Mouse (Mus musculus): ENCODE data around the gene Tmem88. TPM values are rescaled to one million over a fixed set of nuclear protein-coding genes. Genes with fewer than 3 reads are reported as not detected.
A peak's percentile ranks its signal among the peaks of the same experiment; 100 is the strongest.

Tmem88 gene
- polyA plus RNA-seq, 1 experiment, result 4.1 TPM

DNA sequence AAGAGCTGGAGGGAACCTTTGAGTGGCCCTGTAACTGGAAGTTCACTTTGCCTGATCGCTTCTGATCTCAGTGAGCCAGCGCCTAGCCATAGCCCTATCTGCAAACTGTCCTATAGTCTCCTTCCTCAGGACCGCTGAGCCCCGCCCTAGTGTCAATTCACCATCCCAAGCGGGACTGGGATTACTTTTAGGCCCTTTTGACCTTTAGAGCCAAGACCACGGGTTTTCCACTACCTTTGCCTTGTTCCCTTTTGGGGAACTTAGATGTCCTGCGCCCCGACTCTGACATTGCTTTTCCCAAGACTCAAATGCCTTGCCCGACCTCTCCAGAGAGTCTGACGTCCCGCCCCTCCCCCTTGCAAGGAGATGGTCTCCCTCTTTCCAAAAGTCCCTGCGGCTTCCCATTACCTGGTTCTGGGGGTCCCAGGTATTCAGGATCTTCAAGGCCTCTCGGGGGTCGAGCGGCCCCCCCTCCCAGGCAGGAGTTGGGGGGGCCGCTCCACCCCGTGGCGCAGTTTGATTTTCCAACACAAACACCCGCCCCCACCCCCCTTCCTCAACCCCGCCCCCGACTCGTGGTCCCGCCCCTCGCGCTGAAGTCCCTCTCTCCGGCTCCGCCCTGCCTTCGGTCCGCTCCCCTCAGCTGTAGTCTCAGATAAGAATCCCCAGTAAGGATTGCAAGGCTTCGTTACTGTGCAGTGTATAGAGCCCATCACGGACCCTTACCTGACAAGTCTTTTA is 21.9 kb upstream of the Tmem88 start:
- Histone ChIP-seq H3K4me3 (ENCODE audit: insufficient read depth, low read depth, low read length) (peak overlapping the region; percentile 73), H3K27ac (replicated peaks; ENCODE audit: low read depth, low read length) (peak overlapping the region; percentile 66), H3K4me1 (ENCODE audit: control insufficient read depth, insufficient read depth, insufficient read length, low read length) (peaks cover 2% of the 10 kb centered on the region)

DNA sequence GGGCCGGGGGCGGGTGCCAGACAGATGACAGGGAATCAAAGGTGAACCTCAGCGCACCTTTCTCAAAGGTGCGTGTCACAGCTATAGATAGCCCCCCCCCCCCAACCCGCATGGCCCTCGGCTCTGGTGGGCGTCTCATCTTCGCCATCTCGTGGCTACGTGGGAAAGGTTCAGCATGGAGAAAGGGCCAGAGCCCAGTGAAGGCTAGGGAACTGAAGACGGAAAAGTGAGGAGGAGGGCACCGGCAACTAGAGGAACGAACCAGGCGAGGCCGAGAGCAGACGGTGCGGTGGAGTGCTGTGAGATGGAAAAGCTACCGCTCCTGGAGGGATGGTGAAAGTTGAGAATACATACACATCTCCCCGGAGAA is 21.4 kb upstream of the Tmem88 start:
- Histone ChIP-seq H3K4me1 (ENCODE audit: control insufficient read depth, insufficient read depth, insufficient read length, low read length) (peaks cover 2% of the 10 kb centered on the region), H3K27ac (replicated peaks; ENCODE audit: low read depth, low read length) (peak overlapping the region; percentile 66)

DNA sequence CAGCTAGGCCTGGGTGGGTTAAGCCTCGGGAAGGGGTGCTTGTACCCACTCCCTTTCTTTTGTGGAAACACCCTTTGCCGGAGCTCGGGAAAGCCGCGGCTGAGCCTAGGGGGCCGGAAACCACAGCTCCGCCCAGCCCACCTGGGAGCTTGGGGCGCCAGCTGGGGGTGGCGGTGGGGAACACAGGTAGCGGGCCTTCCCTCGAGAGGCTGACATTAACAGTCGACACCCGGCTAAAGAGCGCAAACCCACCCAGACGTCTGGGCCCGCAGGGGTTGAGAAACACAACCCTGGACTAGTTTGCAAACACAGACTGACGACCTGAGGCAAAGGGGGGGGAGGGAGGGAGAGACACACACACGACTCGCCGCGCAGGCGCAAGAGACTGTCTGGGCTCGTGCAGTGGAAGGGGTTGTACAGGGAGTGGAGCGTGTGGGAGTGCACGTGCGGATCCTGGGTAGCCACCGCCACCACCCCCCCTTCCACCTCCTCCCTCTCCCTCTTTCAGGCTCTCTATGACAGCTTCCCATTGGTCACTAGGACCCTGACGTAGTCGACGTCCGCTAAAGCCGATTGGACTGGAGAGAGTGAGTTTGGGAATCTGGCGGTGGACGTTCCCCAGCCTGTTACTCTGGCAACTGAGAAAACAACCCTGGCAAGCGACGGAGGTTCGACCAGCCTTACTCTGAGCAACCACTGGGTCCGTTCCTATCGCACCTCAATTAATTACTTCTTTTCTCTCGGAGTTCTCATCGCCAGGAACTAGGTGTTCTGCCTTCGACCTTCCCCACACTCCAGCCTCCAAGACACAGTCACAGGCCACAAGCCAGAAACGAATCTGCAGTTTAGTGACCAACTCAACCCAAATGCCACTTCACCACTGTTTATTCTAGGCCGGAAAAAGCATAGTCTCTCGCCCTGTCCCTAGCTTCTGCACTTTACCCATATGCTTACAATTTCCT is 20.7 kb upstream of the Tmem88 start:
- H3K27ac ChIP-seq (replicated peaks; ENCODE audit: low read depth, low read length), result peak overlapping the region; percentile 98
- peak overlapping the region; percentile 73 for H3K4me3 ChIP-seq (ENCODE audit: insufficient read depth, low read depth, low read length)
- H3K4me1 ChIP-seq (ENCODE audit: control insufficient read depth, insufficient read depth, insufficient read length, low read length), result peaks cover 7% of the 10 kb centered on the region

More for the DNA sequence above, 21.4 kb upstream of the Tmem88 start:
- H3K4me3 ChIP-seq (ENCODE audit: insufficient read depth, low read depth, low read length), result peak overlapping the region; percentile 73

DNA sequence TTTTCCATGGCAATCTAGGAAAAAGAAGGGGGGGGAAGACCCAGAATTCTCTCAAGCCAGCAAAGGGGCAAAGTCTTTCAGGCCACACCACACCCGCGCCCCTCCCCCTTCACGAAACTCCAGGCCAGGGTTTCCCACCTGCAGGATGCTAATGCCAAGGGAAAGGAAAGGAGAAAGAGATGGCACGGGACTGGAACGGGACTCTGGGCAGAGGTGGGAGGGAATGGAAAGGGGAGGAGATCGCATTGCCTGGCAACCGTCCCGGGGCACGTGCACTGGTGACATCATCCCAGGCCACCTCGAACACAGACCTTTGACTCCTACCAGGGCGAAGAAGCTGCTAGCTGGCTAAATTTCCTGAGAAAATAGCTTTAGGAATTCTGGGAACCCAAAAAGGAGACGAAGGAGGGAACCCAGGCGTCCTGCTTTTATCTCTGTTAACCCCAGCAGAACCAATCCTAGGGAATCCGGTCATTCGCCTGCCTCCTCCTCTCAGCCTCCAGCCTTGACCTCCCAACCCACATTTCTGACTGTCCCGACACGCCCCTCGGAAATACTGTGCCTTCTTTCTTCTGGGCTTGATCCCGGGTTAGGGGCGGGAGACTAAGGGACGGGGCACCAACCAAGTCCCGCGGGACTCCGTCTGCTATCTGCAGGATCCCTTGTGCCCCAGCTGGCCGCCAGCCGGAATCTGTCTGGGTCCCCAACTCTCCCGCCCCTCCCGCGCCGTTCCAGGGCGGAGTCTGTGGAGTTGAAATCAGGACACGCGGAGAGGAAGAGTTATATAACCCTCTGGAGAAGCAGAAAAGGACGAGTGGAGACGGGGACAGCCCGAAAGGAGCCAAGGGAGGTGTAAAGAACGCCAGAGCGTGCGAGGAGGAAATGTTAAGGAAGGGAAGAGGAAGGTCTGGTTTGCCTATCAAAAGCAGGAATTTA is 19.7 kb upstream of the Tmem88 start:
- Histone ChIP-seq H3K4me3 (ENCODE audit: insufficient read depth, low read depth, low read length) (peak overlapping the region; percentile 66), H3K27ac (replicated peaks; ENCODE audit: low read depth, low read length) (peak overlapping the region; percentile 98), H3K4me1 (ENCODE audit: control insufficient read depth, insufficient read depth, insufficient read length, low read length) (peaks cover 13% of the 10 kb centered on the region)

DNA sequence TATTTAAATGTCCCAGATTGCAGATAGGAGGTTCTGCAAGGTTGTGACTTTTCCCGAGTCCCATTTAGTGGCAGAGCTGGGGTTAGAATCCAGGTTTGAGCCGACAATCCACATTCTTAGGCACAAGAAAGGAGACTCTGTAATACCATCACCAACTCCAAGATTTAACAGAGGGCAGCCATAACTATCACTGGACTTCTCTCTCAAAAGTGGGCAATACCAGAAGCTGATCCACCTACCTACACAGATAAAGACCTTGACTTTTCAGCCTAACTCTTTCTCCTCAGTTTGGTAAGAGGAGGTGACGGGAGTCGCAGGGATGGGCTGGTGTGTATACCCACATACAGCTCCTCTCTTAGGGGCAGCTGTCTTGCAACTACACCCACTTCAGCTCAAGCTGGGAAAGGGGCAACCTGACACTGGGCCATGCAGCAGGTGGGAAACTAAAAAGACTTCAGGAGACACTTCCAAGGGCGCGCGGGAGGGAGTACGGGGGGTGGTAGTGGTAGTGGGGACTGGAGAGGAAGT is 19.0 kb upstream of the Tmem88 start:
- H3K27ac ChIP-seq (replicated peaks; ENCODE audit: low read depth, low read length), result peak overlapping the region; percentile 98
- peak overlapping the region; percentile 66 for H3K4me3 ChIP-seq (ENCODE audit: insufficient read depth, low read depth, low read length)
- peaks cover 13% of the 10 kb centered on the region for H3K4me1 ChIP-seq (ENCODE audit: control insufficient read depth, insufficient read depth, insufficient read length, low read length)

DNA sequence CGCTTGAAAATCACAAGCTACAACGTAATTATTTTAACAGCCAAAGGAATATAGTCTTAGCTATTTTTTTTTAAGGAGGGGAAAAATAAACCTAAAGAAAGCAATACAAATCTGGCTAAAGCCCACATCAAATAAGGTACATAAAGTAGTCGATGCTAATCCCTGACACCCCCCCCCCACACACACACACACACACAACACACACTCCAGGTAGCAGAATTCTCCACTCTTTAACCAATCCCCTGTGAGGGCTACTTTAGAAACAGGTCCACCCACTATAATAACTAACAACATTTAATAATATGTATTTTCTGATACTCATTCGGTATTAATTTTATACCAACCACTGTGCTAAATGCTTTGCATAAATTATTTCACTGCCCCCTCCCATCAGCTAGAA is 18.5 kb upstream of the Tmem88 start:
- Histone ChIP-seq H3K4me3 (ENCODE audit: insufficient read depth, low read depth, low read length) (peak overlapping the region; percentile 66; the same call in 1 of the 2 replicates), H3K4me1 (ENCODE audit: control insufficient read depth, insufficient read depth, insufficient read length, low read length) (peaks cover 15% of the 10 kb centered on the region), H3K27ac (replicated peaks; ENCODE audit: low read depth, low read length) (peak overlapping the region; percentile 98)

DNA sequence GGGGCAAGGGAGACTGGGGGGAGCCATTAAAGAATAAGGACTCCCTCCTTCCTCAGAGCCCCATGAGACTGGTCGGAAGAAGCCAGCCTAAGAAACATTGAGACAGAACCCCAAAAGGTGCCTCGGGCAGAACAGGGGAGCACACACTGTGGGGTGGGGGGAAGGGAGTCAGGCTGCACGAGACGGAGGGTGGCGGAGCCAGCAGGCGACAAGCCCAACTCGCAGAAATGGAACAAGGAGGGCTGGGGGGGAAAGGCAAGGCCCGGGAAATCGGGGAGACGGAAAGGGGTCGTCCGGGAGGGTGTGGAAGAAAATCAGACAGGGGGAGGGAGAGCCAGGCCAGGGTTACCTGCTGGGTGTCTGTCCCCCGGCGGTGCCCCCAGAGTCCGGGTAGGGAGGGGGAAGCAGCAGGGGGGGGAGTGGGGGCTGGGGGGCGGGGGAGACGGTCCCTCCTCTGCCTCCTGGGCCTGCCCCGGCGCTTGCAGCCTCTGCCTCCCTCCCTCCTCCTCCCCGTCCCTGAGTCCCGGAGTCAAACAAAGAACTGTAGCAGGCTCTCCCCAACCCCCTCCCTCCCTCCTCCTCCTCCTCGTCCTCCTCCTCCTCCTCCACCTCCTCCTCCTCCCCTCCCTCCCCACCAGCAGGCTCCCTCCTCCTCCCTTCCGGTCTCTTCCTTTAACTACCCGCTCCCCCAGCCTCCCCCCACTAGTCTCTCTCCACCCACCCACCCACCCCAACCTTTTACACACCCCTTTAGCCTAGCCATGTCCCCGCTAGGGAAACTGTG is 17.8 kb upstream of the Tmem88 start:
- H3K4me1 ChIP-seq (ENCODE audit: control insufficient read depth, insufficient read depth, insufficient read length, low read length), result peaks cover 15% of the 10 kb centered on the region
- peak overlapping the region; percentile 90 for H3K27ac ChIP-seq (replicated peaks; ENCODE audit: low read depth, low read length)
- peak overlapping the region; percentile 68 for H3K4me3 ChIP-seq (ENCODE audit: insufficient read depth, low read depth, low read length)

DNA sequence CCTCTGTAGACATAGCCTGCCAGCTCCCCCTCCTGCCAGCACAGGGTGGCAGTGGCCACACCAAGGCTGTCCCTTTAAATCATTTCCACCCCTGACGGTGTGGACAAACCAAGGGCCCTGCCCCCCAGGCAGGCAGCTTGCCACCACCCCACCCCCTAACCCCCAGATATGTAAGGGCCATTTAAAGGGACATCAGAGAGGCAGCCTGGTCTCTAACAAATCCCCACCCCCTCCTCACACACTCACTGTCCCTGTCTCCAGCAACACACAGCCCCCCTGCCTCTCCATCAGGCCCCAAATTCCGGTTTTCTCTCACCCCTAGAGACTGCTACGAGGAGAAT is 17.3 kb upstream of the Tmem88 start:
- Histone ChIP-seq H3K4me1 (ENCODE audit: control insufficient read depth, insufficient read depth, insufficient read length, low read length) (peaks cover 15% of the 10 kb centered on the region), H3K4me3 (ENCODE audit: insufficient read depth, low read depth, low read length) (peak overlapping the region; percentile 68), H3K27ac (replicated peaks; ENCODE audit: low read depth, low read length) (peak overlapping the region; percentile 90)

DNA sequence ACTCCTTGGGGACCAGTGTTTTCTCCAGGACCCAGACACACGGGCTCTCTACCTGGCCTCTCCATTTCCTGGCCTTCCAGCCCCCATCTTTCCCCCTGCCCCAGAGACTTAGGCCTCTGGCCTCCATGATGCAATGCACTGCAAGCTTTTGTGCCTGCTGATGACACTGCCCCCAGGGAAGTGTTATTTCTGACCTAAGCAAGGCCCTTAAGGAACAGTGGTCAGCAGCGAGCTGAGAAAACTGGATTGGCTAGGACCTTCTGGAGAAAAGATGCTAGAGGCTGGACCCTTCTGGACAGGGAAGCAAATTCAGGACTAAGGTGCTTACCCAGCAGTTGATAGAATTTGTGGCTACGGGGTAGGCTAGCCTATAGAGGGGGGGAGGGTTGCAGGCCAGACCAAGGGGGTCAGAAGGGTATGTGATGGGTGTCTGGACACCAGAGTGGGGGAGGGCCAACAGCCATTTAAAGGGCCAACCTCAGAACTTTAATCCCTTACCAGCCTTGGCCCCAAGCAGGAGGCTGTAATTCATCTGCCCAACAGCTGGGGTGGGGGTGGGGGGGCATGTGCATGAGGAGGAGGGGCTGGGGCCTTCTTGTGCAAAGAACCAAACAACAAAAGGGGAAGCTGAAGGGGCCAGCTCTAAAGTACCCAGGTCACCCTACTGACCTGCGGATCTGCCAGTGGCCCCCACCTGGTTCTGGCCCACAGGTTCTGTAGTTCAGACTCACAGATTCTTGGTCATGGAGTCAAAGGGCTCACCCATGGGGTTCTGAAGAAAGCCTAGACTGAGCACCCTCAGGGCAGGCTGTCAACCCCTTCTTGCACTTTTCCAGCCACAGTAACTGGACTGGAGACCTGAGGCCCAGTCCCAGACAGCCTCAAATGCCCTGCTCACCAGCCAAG is 16.6 kb upstream of the Tmem88 start:
- H3K4me3 ChIP-seq (ENCODE audit: insufficient read depth, low read depth, low read length), result peak overlapping the region; percentile 68
- H3K4me1 ChIP-seq (ENCODE audit: control insufficient read depth, insufficient read depth, insufficient read length, low read length), result peaks cover 15% of the 10 kb centered on the region
- peak overlapping the region; percentile 86 for H3K27ac ChIP-seq (replicated peaks; ENCODE audit: low read depth, low read length)

DNA sequence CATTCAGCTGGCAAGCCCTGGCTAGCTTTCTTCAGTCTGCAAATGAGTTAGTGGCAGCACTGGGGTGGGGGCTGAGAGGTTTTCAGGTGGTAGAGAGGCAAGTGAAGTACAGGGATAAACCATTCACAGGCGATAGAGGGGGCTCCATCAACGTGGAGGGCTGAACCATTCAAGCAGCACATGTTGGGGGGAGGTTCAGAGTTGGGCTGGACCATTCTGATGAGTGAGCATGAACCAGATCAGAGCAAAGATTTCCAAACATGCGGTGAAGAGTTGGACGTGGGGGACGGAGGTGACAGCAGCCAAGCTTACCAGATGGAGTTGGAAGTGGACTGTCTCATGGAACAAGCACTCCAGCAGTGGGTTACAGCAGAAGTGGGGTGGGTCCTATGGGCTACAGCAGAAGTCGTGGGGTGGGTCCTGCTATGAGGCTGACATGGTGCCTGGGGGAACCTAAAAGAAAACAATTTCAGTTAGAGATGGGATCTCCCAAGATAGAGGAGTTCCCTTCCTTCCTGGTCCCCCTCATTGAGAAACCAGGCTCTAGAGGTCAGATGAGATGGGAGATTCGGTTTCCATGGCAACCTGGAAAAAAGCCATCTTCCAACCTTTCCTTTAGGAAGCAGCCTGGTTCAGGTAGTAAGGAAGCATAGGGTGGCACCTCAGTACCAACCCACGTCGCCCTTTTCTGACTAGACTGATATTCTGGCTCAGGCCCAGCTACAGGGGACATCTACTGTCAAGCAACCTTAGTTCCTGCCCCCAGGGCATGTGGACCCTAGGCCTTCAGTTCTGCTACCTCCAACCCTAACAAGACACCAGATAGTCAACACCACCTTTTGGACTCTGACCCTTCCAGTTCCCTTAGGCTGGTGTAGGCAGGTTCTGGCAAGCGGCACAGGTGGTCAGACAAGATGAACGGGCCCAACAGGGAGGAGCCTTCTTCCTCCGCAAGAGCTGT is 15.5 kb upstream of the Tmem88 start, which contains the start of gene Kdm6b:
Gene Kdm6b, minus strand, starts transcription at position 455 of the 961 bp plus-strand sequence.
- Histone ChIP-seq H3K4me1 (ENCODE audit: control insufficient read depth, insufficient read depth, insufficient read length, low read length) (peaks cover 15% of the 10 kb centered on the region), H3K4me3 (ENCODE audit: insufficient read depth, low read depth, low read length) (peak within 1 kb of the TSS; percentile 68), H3K27ac (replicated peaks; ENCODE audit: low read depth, low read length) (peak within 1 kb of the TSS; percentile 74)

DNA sequence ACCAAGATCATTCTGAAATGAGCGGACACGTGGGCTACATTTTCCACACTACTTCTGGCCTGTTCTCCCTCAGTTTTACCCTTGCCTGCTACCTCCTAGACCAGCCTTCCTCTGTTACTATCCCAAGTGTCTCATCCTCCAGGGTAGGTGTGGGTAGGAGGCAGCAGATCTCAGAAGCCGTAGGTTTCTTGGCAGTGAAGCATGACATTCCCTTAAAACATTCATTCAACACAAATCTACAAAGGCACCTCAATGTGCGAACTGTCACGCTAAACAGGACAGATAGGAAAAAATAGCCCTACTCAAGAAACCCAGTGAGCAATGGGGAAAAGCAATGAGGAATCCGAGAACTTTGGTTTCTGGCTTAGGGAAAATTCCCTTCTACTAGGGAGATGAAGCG is 14.5 kb upstream of the Tmem88 start:
- peaks cover 15% of the 10 kb centered on the region for H3K4me1 ChIP-seq (ENCODE audit: control insufficient read depth, insufficient read depth, insufficient read length, low read length)
- no peak overlapping the region for H3K4me3 ChIP-seq (ENCODE audit: insufficient read depth, low read depth, low read length)
- peak overlapping the region; percentile 15; the same call in 1 of the 2 replicates for H3K27ac ChIP-seq (replicated peaks; ENCODE audit: low read depth, low read length)

DNA sequence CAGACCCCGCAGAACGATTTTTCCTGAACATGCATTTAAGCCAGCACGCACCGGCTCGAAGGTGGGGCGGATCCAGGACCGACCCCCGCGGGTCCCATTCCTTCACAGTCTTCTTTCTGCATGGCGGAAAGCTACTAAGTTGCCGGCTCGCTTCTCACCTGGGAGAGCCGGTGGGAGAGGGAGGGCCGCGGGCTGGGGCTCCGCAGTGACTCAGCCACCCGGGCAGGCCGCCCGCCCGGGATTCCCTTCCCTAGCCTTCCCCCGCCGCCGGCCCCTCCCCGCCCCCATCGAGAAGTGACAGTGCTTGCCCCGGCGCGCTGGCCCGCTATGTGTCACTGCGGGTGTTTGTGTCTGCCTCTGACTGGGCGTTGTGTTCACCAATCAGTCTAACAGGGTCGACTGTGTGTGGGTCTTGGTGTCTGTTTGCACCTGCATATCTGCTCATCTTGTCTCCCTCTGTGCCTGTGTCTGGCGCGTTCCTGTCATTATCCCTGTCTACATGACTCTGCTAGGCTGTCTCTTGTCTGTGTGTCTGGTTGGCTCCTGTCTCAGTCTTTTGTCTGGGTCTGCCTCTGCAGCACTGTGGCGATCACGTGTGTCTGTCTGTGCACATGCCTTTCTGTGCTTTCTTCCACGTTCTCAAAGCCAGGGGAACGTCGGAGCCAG is 13.6 kb upstream of the Tmem88 start:
- peak overlapping the region; percentile 98 for H3K4me3 ChIP-seq (ENCODE audit: insufficient read depth, low read depth, low read length)
- peaks cover 12% of the 10 kb centered on the region for H3K4me1 ChIP-seq (ENCODE audit: control insufficient read depth, insufficient read depth, insufficient read length, low read length)
- peak overlapping the region; percentile 81 for H3K27ac ChIP-seq (replicated peaks; ENCODE audit: low read depth, low read length)
